Mouse (Mus musculus): ENCODE data around the gene Ank.

The Ank gene

DNA sequence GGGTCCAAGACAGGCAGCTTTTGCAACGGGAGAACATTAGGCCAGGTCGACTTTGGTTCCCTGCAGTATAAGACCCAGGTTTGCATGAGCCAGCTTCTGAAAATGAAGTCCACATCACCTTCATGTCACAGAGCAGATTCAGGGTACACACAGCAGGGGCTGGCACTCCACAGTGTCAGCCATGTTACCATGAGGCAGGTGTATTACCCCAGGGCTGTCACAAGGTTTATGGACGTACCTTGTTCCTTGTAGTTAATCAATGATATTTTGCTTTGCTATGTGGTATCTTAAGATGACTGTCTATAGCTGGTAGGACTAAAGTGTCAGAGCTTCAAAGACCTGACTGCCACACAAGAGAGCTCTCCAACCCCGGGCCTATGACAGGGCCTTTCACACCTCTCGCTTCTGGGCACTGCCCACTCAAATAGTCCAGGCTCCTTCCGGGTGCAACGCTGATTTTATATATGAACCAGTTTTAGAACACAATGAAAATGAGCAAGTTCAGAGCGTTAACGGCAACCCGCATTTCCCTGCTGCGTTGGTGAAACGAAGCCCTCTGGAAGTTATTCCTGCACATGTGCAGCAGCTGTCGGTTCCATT is 132.4 kb downstream of the Ank start:
- no peak for DNase-seq (ENCODE audit: low spot score in 2 of 2)

DNA sequence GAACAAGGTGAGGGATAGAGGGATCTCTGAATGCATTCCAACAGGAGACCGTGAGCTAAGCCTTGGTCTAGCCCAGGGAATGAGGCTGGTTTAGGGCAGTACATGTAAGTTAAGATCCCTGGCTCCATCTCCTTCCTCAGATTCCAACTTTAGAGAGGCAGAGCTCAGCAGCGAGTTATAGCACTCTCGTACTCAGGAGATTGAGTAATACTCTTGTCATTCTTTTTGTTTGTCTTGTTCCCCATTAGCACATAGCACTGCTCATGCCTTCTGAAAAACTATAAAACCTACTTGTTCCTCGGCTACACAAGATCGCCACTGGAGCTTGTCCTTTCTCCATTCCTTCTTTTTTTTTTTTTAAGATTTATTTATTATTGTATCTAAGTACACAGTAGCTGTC is 134.0 kb downstream of the Ank start:
- no peak for DNase-seq (ENCODE audit: low spot score in 2 of 2)

DNA sequence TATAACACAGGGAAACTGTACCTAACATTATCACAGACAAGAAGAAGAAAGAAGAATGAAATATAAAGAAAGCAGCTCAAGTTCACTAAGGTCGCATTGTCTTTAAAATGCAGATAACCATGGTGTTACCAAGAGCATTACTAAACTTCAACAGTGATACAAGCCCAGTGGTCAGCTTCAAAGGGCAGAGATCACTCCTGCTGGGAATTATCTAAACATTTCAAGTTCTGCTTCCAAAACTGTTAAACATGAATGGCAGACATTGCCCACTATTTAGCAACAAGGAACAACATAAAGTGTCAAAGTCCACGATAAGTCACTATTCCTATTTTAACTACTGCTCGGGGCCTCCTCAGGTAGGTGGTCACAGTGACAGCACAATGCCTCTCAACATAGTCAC is 138.1 kb downstream of the Ank start:
- DNase-seq (ENCODE audit: low spot score in 2 of 2): no peak

DNA sequence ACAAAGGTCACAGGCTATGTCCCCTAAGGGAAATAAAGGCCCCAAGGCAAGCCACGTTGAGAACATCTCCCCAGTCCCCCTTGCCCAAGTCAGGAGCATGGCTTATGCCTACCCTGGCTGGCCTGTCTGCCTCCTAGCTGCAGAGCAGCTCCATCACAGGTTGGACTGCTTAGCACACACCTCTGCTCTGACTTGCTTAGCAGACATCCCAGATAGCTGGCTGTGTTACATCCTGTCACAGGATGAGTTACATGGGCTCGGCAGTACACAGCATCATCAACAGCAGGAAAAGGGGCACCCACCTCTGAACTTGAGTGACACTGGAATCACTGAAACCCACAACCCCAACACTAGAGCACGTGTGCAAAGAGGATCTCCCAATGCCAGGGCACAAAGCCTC is 138.8 kb downstream of the Ank start:
- DNase-seq (ENCODE audit: low spot score in 2 of 2): no peak

DNA sequence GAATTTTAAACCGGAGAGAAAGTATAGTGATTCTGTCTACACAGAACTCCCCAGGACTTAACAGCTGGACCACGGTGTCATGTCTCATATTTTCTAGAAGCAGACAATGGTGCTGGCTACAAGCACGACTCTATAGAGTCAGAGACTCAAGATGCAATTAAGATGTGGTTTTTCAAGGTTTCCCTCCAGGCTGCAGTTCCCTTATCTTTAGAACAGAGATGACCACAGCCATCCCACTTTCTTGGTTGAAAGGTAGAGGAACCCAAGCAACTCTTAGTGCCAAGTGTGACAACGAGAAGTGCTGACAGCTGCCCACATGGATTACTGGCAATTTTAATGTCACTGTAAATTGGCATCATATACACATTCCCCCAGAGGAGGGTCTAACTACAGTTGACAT is 143.1 kb downstream of the Ank start:
- DNase-seq (ENCODE audit: low spot score in 2 of 2): no peak

DNA sequence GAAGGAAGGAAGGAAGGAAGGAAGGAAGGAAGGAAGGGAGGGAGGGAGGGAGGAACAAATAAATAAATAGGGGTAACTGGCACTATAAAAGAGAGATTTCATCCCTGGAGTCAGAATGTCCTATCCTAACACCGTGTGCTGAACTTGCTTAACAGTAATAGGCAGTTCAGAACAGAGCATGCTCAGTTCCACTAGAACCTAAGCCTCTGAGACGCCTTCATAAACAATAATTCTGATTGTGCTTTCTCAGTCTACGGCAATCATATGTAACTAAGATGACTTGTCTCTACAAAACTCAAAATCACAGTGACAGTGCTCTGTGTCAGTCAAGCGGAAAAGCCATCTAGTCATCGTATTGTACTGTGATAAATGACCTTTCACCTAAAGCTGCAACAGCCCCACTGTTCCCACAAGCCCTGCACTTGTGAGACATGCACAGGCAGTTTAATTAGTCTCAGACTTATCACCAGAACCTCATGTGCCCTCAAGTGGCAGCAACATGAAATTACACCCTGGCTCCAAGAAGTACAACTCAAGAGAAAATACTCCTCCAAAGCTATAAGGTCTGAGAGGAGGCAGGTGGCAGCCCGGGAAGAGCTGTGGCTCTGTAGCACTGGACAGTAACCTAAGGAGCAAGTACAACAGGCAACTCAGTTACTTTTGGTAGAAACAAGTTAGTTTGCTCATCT is 146.2 kb downstream of the Ank start:
- DNase-seq (ENCODE audit: low spot score in 2 of 2): peak; percentile 48 to 74

DNA sequence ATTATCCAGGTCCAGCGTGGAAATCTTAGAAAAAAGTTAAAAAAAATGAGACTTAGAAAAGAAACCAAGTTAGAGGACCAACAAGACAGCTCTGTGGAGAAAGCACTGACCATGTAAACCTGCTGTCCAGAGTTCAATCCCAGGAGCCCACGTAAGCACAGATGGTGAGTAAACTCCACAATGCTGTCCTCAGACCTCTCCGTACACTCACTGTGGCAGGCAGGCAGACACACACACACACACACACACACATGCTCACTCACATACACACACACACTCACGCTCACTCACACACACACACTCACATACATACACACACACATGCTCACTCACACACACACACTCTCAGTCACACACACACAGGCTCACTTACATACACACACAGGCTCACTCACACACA is 146.8 kb downstream of the Ank start:
- no peak for DNase-seq (ENCODE audit: low spot score in 2 of 2)

DNA sequence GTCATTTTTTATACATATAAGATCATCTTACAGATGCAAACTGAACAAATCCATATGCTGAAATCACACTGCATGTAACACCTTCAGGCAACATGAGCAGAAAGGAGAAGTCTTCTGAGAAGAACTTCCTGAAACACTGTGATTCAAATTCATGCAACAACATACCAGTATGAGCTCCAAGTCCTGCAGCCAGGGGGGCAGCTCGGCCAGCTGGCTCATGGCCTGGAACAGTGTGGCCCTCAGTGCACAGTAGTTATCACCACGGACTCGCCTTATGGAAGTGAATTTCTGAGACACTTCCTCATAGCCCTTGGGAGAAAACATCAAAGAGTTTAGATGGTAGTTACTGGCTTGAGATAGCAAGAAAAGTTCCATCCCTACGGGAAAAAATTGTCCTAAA is 149.7 kb downstream of the Ank start:
- DNase-seq (ENCODE audit: low spot score in 2 of 2): no peak

DNA sequence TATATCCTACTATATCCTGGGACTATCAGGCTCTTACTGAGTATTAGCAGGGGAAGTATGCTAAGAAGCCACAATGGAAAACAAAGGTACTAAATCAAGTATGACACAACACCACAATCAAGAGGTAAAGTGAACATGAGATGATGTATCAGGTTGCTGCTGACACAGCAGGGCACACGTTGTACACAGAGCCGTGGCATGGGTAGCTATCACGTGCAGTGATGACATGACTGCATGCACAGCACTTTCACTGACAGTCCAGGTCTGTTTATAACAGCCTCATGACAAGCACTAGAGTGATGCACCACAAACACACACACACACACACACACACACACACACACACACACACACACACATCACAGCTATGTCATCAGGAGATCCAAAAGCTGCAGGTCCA is 150.8 kb downstream of the Ank start:
- DNase-seq (ENCODE audit: low spot score in 2 of 2): no peak

DNA sequence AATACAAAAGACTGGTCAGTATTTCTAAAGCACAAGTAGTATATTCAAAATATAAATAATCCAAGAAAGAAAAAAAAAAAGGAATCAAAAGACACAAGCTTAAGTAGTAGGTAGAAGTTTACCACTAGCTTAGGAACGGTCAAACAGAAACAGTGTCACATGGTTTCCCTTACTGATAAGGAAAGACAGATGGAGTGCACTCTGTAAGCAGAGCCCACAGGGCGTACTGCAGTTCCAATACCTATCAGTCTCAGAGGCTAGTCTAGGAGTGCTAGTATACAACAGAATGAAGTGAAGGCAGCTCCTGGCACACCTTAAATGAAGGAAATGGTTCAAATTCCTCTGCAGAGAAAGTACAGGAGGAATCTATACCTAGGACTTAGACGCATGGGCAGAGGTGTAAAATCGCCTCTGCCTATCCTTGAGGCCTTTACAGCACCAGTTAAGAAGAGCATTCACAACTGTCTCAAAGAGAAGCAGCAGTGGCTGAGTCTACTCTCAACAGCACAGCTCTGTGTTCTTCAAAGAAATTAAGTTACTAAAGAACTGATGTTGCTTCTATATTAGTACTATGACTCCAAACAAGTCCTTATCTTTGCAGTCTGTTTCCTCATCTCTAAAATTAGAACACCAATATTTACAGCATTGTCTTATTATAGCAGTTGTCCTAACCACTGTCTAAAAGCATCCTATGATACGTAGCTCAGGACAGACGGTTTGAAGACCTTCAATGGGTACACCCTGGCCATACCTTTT is 152.5 kb downstream of the Ank start:
- DNase-seq (ENCODE audit: low spot score in 2 of 2): no peak

DNA sequence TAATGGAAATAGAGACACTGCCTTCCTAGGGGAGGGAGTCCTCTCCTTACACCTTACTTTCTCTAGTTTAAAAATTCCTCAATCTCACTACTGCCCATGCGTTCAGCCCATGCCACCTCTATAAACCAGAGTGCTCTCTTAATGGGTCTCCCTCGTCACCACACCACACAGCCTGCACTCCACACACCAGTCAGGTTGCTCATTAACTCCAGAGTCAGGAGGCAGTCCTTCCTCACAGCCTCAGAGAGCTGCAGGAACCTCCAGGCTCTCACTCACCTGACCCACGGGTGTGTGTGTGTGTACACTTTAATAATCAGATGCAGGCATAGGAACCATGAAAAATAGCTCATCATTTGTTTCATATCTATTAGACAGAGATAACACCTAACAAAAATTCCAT is 153.2 kb downstream of the Ank start:
- DNase-seq (ENCODE audit: low spot score in 2 of 2): no peak

DNA sequence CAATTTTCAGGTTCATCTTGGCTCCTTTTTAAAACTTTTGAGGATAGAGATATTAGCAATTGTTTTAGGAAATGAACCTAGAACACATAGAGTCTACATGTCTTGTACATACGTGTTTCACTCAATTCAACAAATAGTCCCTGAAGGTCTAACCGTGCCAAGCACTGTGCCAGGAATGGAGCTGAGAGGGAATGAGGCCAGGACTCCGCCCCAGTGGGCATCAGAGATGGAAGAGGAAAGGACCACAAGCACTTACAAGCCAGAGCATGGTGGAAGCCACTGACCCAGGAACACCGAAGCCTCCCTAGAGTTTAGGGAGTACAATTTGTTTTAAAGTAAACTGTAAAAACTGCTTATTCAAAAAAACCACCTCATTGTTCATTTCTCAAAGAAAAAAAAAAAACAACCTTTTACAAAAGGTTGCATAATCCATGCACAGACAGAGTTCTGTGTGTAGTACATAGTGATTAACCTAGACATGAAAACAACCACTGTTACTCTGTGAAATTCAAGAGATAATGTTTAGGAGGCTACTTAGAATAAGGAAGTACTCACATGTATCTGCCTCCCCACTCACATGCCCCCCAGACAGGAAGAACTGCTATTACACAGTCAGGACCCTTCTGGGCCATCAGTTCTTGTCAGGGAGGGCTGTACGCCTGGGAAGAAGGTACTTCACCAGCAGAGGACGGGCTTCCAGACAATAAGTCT is 154.2 kb downstream of the Ank start:
- no peak for DNase-seq (ENCODE audit: low spot score in 2 of 2)

DNA sequence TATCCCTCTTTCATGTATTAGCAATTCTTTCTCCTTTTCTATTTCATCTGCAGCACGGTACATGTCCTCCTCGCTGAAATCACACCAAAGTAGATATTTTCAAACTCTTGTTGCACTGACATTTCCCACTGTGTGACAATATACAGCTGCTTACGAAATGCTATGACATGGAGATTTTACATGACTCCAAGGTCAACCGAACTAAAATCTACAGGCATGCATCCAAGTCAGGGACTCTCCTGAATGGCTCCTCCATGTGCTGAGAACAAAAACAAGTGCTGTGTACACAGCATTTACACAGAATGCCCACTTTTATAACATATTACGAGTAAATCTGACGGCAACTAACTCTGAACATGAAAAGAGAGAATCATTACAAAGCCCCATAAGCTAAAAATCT is 156.8 kb downstream of the Ank start:
- no peak for DNase-seq (ENCODE audit: low spot score in 2 of 2)

DNA sequence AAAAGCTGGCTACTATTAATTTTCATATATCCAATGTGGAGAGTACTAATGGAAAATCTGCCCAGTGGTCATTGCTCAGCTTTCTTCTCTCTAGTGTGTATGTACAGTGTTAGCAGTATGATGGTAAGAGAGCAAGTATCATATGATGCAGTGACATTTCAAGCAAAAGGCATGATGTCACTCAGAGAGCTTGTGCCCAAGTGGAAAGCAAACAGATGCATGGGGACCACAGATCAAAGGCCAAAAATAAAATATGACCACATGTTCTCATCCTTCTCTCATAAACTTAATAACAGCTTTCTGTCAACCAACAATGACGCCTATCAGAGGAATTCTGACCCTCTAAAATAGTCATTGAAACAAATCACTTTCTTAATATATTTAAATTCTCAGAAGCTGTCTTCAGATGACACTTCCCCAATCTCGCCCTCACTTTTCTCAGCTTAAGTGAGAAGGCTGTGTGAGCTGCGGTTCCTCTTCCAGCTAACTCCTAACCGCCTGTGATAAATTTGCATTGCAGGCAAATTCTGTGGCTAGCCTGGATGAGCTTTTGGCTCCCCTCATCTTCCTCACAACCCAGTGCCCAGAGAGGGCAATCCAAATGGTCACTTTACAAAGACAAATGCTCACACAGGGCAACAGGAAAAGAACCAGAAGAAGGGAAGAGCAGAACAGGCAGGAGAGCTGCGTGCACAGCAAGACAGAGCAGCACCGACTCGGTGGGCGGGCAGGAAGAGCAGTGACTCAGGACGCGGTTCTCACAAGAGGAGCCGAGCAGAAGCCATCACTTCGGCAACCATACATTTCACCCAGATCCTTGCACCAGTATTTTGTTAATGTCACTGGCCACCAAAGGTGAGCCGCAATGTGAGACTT is 158.8 kb downstream of the Ank start:
- peak in 1 of 2 experiments; percentile 30 for DNase-seq (ENCODE audit: low spot score in 2 of 2)

DNA sequence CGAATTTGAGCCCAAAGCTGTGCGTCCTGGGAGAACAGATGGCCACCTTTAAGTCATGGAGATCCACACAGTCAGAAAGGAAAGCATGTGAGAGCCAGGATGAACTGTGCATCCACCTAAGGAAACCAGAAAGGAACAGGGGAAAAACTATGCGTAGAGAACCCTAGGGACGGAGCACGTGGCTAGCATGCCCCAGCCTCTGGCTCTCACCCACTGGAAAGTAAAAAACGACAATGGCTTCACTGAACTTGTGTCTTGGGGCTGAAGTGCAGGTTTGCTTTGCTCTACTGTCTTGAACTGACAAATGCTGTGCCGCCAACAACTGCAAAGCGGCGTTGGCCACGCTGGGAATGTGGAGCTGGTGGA is 159.4 kb downstream of the Ank start:
- DNase-seq (ENCODE audit: low spot score in 2 of 2): no peak

DNA sequence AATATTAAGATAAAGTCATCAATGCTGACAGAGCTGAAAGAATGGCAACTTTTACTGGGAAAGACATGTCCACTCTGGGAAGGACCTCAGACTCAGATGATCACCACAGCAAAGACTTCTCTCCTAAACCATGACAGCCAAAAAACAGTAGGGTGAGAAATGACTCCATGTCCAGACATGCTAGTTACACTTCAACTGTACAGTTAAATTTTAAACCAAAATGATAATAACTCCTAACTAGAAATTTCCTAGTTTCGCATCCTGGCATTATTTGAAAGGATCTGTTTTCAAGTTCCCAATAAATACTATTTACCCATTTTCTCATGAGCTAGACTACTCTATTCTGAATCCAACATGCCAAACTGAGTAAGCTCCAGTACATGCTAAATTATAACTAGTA is 159.8 kb downstream of the Ank start:
- DNase-seq (ENCODE audit: low spot score in 2 of 2): no peak

DNA sequence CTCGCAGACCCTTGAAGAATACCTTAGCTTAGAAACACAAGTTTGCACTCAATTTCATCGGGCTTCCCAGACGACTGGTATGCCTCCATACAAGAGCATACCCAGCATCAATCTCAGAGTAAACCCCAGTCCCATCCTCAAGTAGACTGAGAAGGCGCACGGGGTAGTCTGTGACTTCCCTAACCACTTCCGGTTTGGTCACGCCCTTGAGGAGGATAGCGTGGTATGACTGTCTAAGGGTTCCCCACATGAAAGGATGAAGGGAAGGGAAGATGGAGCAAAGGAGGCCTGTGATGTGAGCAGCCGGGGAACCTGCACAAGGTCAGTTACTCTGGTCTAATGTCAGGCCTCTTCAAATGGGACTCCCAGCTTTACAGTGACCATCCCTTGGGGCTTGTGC is 161.3 kb downstream of the Ank start:
- no peak for DNase-seq (ENCODE audit: low spot score in 2 of 2)

DNA sequence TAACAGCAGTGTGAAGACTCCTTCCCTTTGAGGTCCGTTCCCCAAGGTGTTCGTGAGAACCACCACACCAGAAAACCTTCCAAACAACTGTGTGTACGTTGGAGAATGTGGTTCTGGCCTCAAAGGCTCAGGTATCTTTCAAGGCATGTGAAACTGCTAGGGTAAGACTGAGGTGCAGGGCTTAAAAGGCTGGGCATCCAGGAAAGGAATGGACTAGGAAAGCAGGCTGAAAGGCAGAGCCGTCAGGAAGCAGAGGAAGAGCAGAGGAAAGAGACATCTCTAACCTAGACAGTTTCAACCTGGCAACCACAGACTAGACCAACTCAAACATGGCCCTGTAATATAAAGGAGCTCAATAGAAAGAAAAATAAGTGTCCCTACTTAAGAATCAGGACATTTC is 162.6 kb downstream of the Ank start:
- no peak for DNase-seq (ENCODE audit: low spot score in 2 of 2)

DNA sequence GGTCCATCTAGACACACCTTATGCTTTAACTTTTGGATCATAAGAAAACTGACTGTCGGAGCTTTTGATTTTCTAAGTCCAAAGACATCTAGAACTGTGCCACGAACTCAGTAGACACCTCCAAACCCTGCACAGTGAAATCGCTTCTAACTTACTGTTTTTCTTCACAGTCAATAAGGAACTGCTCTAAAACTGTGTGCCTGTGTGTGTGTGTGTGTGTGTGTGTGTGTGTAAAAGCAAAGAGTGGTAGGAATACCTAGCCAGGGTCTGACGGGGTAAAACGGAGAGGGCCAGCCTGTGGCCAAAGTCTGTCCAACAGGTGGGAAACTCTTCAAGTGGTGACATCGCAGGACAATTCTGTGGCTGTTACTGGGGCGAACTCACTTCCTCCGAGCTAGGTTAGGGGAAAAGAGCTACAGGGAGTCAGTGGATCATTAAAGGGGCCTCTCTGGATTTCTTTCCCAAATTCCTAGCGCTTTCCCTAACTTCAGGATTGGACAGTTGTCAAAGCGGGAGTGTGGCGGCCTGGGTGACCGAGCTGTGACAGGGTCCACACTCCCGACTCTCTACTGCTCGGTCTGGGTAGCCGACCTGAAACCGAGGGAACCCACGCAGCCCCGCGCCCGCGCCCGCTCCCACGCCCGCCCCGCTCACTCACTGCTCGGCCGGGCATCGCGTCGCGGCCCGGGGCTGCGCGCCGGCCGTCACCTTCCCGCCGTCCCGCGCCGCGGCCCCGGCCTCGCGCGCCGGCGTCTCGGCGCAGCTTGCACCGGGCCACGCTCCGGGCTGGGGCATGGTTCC is 163.5 kb downstream of the Ank start:
- peak in 1 of 2 experiments; percentile 22 for DNase-seq (ENCODE audit: low spot score in 2 of 2)

DNA sequence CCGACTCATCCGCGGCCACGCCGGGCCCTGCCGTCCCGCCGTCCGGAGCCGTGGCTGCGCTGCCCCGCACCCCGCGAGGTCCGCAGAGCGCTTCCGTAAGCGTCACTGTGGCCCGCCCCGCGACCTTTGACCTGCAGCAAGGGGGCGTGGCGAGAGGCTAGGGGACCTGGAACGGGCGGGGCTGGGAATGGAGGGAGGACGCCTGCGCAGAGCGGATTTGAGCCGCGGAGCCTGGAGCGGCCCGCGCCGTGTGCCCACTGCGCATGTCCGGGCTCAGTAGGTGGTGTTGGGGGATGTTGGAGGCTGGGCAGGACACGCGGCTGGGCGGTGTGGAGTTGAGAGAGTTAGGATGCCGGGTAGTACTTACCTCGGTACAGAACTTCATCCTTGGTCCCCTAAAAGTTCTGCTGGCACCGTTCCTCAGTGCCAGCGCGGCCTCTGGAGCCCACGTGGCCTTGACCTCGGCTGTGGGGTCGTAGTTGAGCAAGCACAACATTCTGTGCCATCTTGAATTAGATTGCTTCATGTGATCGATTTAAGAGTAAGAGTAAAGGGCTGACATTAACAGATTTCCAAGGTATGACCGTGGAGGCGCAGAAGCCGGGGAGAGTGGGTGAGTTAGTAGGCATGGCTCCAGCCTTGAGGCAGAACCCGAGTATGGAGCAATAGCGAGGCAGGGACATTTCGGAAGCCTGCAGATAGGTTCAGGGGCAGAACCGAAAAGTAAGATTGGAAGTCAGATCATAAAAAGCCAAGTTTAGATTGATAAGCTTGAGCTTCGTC is 164.3 kb downstream of the Ank start, which contains the start of gene Otulin:
TSS of gene Otulin (minus strand) at position 93 of the 783 bp plus-strand sequence.
- DNase-seq (ENCODE audit: low spot score in 2 of 2): peak; percentile 99 to 100
